Mouse (Mus musculus): ENCODE results near the gene Pfkl. TPM values are rescaled to one million over a fixed set of nuclear protein-coding genes. Genes with fewer than 3 reads are reported as not detected.
A peak's percentile ranks its signal among the peaks of the same experiment; 100 is the strongest.
"Not testable (repeated sequence)": the region's sequence is repeated elsewhere in the genome, so short reads cannot be mapped to it uniquely, and the experiment has no call there.

Pfkl gene
- total RNA-seq, 2 experiments from 2014 or later: 104 to 107 TPM

DNA sequence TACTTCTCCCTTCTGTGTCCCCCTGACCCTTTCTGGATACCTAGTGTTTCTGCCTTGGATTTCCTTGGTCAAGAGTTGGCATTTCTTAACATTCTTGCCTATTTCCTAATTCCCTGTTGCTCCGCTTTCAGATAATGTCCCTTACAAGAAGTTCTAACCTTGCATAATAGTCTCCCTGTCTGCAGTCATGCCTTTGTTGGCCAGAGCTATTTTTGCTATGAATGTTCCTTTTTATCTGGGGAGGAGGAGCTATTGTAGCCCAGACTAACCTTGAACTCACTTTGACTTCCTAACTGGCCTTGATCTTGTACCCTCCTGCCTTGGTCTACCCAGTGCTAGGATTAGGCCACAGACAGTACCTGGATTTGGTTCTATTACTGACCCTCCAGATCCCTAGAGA lies 5.6 kb upstream of the Pfkl start:
- intact Hi-C loops (cut with DNase I): loop anchor here (10.0 kb wide), 1 partner anchor 389 kb away; no protein-coding TSS in a partner anchor
- DNase-seq: no peak

DNA sequence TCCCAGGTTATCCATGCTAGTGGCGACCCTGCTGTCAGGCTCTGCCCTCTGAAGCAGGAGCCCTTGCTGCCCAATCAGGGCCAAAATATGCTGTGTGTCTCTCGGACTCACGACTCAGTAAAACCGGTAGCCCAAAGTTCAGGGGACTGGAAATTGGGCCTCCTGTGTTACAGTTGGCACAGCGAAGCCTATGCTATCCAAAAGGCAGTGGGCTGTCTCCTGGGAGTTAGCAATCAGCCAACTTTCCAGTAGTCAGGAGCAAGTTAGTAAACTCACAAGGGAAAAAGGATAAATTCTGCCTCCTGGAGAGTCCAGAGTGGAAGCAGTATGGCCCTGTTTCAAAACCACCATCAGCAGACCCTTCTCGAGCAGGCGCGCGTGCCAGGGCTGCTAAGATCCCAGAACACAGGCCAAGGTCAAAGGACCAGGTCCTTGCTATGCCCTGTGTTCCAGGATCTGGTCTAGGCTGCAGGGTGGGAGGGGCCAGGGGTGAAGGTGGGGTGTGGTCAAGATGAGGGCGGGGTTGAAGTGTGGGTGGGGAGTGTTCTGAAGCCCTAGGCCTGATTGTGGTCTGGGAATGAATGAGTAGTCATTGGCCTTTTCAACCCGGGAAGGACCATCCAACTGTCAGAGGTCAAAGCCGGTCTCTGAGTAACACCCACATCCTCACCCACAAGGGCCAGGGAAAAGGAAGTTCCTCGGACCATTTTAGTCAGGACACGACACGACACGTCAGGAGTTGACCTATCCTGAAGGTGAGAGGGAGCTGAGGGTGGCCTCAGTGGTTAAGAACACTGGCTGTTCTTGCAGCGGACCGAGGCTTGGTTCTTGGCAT lies 3.0 kb upstream of the Pfkl start:
- intact Hi-C loops (cut with DNase I): loop anchor here (10.0 kb wide), 1 partner anchor 392 kb away; no protein-coding TSS in a partner anchor
- DNase-seq: peak in 1 of 2 experiments; percentile 8

DNA sequence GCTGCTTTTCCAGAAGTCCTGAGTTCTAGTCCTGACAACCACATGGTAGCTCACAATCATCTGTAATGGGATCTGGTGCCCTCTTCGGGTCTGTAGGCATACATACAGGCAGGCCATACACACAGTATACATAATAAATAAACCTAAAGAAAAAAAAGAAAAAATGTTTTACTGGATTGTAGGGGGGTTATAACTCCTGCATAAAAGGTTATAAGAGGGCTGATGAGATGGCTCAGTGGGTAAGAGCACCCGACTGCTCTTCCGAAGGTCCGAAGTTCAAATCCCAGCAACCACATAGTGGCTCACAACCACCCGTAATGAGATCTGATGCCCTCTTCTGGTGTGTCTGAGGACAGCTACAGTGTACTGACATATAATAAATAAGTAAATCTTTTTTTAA lies 1.2 kb upstream of the Pfkl start:
- intact Hi-C loops (cut with DNase I): loop anchor here (10.0 kb wide), 1 partner anchor 394 kb away; no protein-coding TSS in a partner anchor
- not testable (repeated sequence) for DNase-seq

DNA sequence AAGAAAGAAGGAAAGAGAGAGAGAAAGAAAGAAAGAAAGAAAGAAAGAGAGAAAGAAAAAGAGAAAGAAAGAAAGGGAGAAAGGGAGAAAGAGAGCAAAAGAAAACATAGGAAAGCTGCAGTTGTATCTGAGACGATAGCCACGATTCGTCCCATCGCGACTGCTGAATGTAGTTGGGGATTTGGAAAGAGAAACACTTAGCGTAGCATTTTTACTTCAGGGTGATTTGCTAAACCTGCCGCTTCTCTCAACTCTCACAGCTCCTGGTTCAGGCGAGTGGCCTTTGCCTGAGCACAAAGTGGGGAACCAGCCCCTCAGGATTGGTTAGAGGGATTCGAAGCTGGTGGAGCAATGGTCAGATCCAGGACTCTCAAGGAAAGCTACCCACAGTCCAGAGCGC lies 452 bp upstream of the Pfkl start:
- no peak for DNase-seq

DNA sequence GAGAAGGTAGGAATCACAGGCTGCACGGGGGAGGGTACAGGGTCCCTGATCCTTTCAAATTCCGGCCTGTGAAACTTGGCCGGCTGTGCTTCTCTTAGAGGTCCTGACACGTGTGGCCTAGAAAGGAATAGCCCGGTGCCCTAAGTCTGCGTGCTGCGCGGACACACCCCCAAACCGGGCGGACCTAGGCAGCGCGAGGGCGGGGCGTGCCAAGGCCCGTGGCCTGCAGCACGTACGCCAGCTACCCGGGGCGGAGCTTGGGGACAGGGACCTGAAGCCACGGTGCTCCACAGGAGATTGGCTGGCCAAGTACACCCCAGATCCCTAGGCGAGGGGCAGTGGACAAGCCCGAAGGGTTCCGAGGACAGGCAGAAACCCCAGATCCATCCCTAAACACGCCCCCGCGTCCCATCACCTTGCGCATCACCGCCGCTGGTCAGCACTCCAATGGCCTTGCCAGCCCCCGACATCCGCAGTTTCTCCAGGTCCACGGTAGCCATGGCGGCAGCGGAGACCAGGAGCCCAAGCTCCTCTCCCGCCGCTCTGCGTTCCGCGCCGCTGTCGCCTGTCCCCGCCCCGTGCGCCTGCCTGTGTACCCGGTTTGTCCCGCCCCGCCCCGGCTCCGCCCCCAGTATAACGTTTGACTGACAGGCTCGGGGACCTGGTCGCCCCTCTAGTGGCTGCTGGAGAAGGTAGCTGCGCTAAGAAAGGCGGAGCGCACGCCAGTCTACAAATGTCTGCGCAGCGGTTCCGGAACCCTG lies 519 bp downstream of the Pfkl start:
- intact Hi-C loops (cut with DNase I): loop anchor here (2.0 kb wide), 1 partner anchor 25 kb away; no protein-coding TSS in a partner anchor
- peak; percentile 95 to 96 for DNase-seq

More for the DNA sequence above, 452 bp upstream of the Pfkl start:
- intact Hi-C loops (cut with DNase I): loop anchor here (10.0 kb wide), 1 partner anchor 394 kb away; no protein-coding TSS in a partner anchor

DNA sequence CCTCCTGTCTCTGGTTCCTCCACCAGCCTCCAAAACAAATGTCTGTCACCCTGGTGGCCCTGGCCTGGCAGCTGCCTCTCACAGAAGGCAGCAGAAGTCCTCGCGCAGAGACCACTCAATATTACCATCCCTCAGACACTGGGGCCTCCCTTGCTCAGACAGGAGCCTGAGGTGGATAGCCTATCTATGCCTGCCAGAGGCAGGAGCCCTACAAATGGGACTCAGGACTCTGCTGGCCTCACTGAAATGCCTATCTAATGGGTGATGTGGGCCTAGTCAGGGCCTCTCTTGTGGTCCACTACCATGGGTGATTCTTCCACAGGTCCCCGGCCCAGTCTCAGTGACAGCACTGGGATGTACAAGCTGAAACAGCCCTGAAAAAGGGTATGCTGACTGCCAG lies 1.7 kb downstream of the Pfkl start:
- no peak for DNase-seq
- intact Hi-C loops (cut with DNase I): loop anchor here (2.0 kb wide), 1 partner anchor 23 kb away; no protein-coding TSS in a partner anchor

DNA sequence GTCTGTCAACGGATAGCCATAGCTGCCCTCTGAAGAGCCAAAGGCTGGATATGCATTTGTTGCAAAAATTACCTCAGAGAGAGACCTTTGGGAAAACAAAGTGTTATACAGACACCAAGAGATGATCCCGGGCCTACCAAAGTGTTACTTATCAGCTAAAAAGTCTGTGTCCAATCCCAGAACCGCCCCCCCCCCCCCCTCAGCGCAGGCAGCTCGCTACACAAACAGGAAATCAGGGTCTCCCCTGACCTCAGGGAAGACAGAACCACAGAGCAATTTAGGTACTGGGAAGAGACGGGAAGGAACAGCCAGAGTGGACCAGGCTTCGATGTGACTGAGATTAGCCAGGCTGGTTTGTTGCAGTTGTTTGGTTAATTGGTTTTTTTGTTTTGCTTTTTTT lies 2.7 kb downstream of the Pfkl start:
- intact Hi-C loops (cut with DNase I): no loop called here
- DNase-seq: no peak

DNA sequence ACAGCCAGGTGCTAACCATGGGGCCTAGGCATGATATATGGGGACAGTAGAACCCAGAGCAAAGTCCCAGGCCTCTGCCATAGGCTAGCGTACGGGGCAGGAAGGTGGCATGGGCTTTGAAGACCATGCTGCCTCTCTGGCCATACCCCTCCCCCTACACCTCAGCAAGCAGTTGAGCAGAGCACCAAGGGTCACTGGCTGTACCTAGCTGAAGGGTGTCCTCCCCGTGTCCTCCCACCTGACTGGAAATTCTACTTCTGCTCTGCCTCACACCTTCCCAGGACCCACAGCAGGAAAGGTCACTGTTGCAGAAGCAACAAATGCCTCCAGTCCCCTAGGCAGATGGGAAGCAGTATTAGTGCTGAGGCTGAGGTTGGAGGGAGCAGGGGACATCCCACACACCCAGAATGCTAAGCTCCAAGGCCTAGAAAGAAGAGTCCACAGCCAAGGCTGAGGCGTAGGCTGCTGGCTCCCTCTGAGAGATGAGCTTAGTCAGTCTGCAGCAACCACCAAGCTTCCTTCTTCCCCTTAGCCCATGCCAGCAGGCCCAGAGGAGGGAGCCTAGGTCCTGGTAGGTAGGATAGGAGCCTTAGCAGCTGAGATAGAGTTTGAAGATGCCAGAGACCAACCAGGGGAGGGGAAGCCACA lies 4.0 kb downstream of the Pfkl start:
- no peak for DNase-seq
- intact Hi-C loops (cut with DNase I): no loop called here

DNA sequence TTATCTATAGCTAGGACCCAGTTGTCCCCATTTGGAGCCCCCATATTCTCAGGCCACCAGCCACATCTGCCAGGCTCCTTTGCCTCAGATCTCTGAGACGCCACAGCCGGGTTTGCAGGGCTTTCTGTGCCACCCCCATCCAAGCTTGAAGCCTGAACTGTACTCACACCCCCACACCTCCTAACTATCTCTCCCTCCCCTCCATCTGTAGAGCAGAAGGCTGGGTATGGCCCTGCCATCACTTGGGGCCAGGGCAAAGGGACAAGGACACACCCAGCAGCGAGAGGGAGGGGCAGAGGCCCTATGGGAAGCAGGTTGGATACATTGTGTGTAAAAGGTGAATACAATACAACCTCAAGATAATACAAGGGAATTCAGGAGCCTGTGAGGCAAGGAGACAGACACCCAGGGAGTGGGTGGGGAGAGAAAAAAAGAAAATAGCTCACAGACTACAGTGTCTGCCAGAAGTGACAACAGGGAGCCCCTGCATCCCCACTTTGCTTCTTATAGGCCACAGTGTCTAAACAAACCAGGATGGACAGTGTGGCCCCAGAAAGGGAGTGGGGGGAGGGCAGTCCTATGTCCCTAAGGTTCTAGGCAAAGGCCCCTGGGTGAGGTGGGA lies 5.3 kb downstream of the Pfkl start:
- intact Hi-C loops (cut with DNase I): no loop called here
- no peak for DNase-seq

DNA sequence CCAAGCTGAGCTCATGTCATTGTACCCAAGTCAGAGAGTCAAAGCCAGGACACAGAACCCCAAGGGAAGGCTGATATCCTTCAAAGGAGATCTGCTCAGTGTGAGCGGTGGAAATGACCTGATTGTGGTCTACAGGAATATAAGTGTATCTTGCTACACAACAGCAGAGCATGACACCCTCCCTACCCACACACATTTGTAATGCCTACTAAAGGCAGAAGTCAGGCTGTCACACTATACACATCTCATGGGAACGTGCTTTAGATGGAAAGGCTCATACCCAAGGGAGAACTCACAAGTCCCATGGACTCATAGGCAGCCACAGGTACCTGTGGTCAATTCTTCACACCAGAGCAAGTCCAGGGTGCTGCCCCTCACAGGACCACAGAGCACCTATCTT lies 7.6 kb downstream of the Pfkl start:
- DNase-seq: no peak
- intact Hi-C loops (cut with DNase I): no loop called here

DNA sequence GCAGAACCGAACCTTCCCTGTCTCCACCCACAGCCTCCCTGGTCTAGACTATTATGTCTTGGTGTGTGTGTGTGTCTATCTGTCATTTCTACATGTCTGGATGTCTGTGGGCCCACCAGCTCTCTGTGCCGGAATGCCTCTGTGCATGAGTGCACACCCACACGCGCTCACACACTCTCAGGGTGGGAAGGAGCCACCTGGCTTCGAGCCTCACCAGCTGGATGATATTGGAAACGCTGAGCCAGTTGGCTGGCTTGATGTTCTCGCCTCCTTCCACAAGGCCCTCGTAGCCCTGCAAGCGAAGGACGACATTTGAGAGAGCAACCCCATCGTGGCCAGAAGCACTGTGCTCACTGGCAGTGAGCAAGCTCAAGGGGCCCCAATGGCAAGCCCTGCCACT lies 8.1 kb downstream of the Pfkl start:
- peak; percentile 62 for DNase-seq
- intact Hi-C loops (cut with DNase I): no loop called here

DNA sequence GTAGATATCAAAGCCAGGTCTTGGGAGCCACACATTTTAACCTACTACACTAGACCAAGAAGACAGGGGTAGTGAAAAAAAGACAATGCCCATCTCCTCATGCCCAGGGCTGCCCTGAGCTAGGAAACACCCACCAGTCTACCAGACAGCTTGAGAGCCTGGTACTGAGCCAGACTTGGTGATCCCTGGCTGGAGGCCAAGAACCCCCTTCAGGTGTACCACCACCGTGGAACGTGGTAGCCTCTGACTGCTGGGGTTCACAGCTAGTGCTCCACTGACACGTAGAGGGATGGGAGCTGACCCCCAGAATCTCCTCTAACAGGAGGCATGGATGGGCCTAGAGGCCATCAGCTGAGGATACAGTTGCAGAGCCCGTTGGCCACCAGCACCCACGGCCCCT lies 9.7 kb downstream of the Pfkl start:
- intact Hi-C loops (cut with DNase I): no loop called here
- no peak for DNase-seq

DNA sequence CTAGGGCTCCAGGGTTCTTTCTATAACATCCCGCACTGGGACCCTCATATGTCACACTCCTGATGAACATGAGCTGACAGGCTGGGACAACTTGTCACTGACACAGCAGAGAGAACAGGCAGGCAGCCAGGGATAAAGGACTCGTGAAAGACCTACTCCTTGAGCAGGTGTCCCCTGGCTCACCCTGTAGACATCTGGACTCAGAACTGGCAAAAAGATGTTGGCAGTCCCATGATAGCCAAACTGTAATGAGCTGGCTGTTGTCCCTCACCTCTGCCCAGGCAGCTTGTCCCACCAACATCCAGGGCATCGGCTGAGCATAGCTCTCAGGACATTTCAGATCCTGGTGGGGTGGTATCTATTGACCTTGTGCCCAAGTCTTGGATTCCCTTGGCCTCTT lies 14.2 kb downstream of the Pfkl start:
- intact Hi-C loops (cut with DNase I): no loop called here
- no peak for DNase-seq

DNA sequence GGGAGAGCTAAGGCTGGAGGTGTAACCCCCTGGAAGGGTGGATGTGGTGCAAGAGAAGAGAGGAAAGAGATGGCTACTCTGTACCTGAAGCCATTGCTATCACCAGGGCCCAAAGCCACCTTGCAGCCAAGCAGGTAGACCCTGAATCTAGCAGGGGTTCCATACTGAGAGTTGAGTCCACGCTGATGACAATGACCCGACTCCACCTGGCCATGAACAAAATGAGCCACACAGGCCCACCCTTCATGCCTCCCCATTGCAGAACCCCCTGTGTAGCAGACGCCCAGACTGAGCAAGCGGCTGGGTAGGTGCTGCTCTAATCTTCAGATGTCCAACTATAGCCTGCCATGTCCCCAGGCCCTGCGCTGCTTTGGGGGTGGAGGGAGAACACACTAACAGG lies 24.1 kb downstream of the Pfkl start:
- intact Hi-C loops (cut with DNase I): loop anchor here (2.0 to 5.0 kb wide), 3 partner anchors 23 to 175 kb away; no protein-coding TSS in a partner anchor
- DNase-seq: no peak

DNA sequence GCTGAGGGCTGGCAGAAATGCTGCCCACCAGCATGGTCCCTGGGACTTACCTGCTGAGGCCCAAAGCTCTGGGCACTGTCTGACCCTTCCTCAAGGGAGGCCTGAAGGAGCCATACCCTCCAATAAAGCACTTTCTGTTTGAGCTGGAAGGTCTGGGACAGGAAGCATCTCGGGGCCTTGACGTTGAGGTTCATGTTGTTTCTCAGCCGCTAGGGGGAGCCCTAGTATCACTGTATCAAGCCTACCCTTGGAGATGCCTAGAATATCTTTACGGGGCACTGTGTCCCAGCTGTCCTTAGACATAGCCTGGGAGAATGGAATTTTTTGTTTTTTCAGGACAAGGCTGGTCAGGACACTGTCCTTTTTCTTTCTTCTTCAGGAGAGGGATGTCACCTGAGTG lies 25.2 kb downstream of the Pfkl start:
- intact Hi-C loops (cut with DNase I): loop anchor here (2.0 to 5.0 kb wide), 3 partner anchors 24 to 176 kb away; no protein-coding TSS in a partner anchor
- DNase-seq: peak; percentile 81 to 87

DNA sequence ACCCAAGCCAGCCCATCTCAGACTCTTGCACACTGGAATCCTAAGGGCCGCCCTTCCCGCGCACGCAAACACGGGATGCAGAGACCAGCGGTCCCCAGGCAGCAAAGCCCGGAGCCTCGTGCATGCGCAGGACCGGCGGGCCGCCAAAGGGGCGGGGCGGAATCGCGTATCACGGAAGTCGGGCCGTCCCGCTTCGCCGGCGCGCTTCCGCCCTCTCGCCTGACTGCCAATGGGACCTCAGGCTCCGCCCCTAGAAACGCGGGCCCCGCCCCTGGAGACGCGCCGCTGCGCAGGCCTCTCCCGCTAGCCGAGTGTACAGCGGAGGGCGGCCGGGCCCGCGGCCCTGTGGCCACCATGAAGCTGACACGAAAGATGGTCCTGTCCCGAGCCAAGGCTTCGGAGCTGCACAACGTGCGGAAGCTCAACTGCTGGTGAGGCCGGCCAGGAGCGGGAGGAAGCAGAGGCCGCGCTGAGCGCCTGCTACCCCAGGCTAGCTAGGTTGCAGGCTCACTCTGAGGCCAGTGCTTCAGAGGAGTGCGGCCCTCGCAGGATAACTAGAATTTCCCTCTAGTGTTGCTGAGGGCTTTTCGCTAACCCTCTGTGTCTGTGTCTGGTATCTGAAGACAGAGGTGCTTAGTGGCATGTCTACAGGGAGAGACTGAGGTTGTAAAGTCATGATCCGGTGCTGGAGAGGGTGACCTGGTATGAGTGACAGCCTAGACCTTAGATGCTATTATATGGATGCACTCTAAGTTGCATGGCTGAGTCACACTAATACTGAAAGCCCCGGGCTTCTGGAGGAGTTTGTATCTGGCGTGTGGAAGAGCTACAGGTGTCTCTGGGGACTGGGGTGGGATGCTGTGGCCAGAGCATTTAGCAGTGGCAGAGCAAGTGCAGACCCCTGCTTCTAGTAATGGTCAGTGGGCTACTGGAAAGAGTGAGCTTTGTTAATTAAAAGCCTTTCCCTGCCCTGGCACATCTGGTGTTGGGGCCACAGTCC lies 31.2 kb downstream of the Pfkl start, which contains the start of gene 1810043G02Rik:
TSS of gene 1810043G02Rik (plus strand) at position 174 of the 1,000 bp plus-strand sequence.
- peak; percentile 100 for DNase-seq
- intact Hi-C loops (cut with DNase I): no loop called here

DNA sequence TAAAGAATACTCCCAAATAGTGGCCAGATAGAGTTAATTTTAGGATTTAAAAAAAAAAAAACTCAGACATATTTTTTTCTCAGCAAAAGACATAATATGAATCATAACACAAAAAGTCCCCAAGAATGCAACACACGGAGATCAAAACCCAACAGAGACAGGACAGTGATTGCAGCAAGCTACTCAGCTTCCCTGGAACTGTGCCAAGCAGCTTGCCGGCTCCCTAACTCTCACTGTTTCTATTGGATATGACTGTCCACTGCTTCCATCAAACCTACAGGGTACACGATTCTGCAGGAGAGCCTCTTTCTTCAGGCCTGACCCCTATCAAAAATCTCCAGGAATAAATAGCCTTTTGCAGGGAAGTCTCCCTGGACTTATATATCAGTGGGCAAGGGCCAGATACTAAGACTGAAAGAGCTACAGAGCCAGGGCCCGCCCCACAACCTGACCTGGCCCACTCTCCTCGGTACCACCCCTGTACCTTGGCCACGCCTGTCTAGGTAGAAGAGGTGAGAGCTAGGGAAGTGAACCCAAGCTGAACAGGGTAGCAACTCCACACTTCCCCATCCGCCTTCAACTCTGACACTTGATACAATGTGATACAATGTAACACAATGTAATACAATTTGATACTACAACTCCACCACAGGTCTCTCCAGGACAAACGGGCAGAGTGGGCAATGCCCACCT lies 33.3 kb downstream of the Pfkl start:
- no peak for DNase-seq
- intact Hi-C loops (cut with DNase I): no loop called here

DNA sequence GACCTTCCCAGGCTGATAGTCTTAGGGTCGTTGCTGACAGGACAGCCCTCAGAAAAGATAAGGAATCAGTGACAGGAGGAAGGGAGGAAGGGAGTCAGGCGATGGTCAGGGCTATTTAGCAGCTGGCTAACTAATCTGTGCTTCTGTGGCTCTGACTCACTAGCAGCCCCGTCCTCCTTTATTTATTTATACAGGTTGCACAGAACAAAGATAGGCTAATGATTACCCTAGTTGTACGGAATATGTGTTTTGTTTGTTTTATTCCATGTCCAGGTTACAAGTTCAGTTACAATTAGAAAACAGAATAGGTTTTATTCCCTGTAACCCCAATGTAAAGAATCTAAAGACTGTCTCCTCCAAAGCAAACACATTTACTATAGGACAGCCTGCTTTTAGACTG lies 34.2 kb downstream of the Pfkl start:
- intact Hi-C loops (cut with DNase I): no loop called here
- no peak for DNase-seq

All from heart, postnatal 14 days (tissue).